Mouse (Mus musculus) midbrain, embryonic 16.5 days (tissue): ENCODE measurements at regions not wholly inside any gene's neighbourhood (a gene's known extent, or its start where the extent isn't known, plus 50 kb on each side); places are given as distances from the start of the nearest gene placed in this dataset.

ENCODE experiments used
- ATAC-seq: fragments of 200-750 bp; cut with Nextera tagmentation; 2 replicates; pipeline ENCODE4 v1.8.0; 2017; ENCODE audit warnings: moderate TSS enrichment
- H3K27ac ChIP-seq: fragments of 300-500 bp; sonication (generic); 2 replicates; pipeline ENCODE4 v1.5.1; 2014; ENCODE audit warnings: mild to moderate bottlenecking, low read length, mixed read lengths
- H3K27me3 ChIP-seq: fragments of 300-500 bp; sonication (generic); 2 replicates; pipeline ENCODE4 v1.6.1; 2014; ENCODE audit warnings: low read depth, low read length, mixed read lengths; ENCODE audit not compliant: control insufficient read depth, insufficient read depth
- H3K36me3 ChIP-seq: fragments of 300-500 bp; sonication (generic); 2 replicates; pipeline ENCODE4 v1.6.1; 2014; ENCODE audit warnings: mild to moderate bottlenecking, low read length, moderate library complexity, mixed read lengths; ENCODE audit not compliant: control insufficient read depth, insufficient read depth
- H3K4me1 ChIP-seq: fragments of 300-500 bp; sonication (generic); 2 replicates; pipeline ENCODE4 v1.6.1; 2014; ENCODE audit warnings: mild to moderate bottlenecking, low read length, mixed read lengths; ENCODE audit not compliant: control insufficient read depth, insufficient read depth
- H3K4me2 ChIP-seq: fragments of 300-500 bp; sonication (generic); 2 replicates; pipeline ENCODE4 v1.6.1; 2014; ENCODE audit warnings: mild to moderate bottlenecking, low read length, mixed read lengths
- H3K4me3 ChIP-seq: fragments of 300-500 bp; sonication (generic); 2 replicates; pipeline ENCODE4 v1.5.1; 2014; ENCODE audit warnings: low read depth, mild to moderate bottlenecking, low read length, moderate library complexity, mixed read lengths
- H3K9ac ChIP-seq: fragments of 300-500 bp; sonication (generic); 2 replicates; pipeline ENCODE4 v1.6.1; 2014; ENCODE audit warnings: low read depth, low read length, mixed read lengths
- H3K9me3 ChIP-seq: fragments of 300-500 bp; sonication (generic); replicated peaks from 2 replicates; pipeline ENCODE4 v1.6.1; 2014; ENCODE audit warnings: mild to moderate bottlenecking, low read length, mixed read lengths; ENCODE audit not compliant: control insufficient read depth, poor library complexity, severe bottlenecking
- WGBS: fragments of 180-500 bp; shearing (Covaris S2); extraction: QIAGEN DNeasy Blood & Tissue Kit; methylation state at CpG from one replicate; pipeline ENCODE4 v1.1.7; 2014; 5-methylcytosine and 5-hydroxymethylcytosine counted together

DNA sequence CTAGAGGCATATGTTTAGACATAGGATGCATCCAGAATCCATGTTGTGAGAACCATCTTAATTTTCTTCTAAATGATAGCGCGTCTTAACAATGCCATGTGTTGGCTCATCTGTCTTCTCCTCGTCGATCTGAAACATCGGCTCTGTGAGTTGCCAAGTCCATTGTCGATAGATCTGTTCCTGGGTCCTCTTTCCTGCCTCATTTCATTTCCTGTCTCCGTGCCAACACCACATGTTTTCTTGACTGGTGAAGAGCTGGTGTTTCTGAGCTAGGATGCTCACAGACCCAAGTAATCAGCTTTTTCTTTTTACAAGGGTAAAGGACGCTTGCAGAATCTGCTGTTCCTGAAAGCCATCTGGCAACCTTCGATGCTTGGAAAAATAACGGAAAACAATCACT lies 79.5 kb upstream of the 2410004P03Rik start:
- H3K4me2 ChIP-seq: no peak overlapping the region
- WGBS: 65% methylated on average over 10 of the region's 10 CpGs
- no peak overlapping the region for H3K9ac ChIP-seq
- H3K36me3 ChIP-seq: no peaks in the 10 kb centered on the region
- H3K27me3 ChIP-seq: no peaks in the 10 kb centered on the region
- no peaks in the 10 kb centered on the region for H3K9me3 ChIP-seq
- H3K4me3 ChIP-seq: no peak overlapping the region
- peaks cover 22% of the 10 kb centered on the region for H3K4me1 ChIP-seq
- no peak overlapping the region for H3K27ac ChIP-seq
- no peak for ATAC-seq

DNA sequence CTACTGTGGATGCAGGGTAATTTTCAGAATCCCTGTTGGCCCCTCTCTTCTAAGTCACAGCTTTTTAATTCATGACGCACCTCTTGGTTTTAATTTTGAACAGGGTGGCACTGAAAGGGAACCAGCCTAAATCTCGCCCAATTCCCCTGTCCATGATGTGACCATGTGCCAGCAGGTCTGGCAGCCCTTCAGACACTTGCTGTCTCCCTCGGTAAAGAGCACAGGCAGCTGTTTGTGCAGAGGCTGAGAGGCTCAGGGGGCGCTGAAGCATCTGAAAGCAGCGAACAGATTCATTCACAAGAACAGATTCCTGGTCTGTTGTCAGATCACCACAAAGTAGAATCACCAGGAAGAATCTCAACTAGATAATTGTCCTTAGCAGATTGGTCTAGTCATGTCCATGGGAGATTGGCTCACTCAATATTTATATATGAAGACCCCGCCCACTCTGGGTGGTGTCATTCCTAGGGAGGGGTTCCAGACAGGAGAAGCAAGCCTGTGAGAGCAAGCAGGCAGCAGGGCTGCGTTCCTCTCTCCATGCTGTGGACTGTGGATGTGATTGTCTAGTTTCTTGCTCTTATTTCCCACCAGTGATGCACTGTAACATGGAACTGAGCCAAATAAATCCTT lies 78.3 kb upstream of the 2410004P03Rik start:
- peaks cover 22% of the 10 kb centered on the region for H3K4me1 ChIP-seq
- WGBS: 37% methylated on average over 7 of the region's 7 CpGs
- no peak overlapping the region; the same call in 1 of the 2 replicates for H3K27ac ChIP-seq
- no peaks in the 10 kb centered on the region for H3K9me3 ChIP-seq
- no peaks in the 10 kb centered on the region for H3K36me3 ChIP-seq
- H3K4me3 ChIP-seq: no peak overlapping the region
- peak; percentile 50; the same call in 1 of the 2 replicates for ATAC-seq
- no peak overlapping the region for H3K4me2 ChIP-seq
- no peaks in the 10 kb centered on the region for H3K27me3 ChIP-seq
- H3K9ac ChIP-seq: no peak overlapping the region

DNA sequence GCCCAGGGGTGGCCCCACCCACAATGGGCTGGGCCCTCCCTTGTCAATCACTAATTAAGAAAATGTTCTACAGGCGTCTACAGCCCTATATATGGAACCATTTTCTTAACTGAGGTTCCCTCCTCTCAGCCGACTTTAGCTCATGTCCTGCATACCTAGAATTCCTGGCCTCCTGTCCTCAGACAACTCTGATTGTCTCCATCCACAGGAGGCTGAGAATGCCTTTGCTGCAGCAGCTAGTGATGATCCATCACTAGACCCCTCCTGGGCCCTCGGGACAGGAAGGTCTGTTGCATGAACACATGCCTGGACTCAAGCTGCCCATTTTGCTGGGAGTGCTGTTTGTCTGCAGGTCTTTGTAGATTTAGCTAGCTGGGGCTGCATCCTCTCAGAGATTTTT lies 75.9 kb upstream of the 2410004P03Rik start:
- no peak for ATAC-seq
- H3K4me2 ChIP-seq: no peak overlapping the region
- peaks cover 14% of the 10 kb centered on the region for H3K4me1 ChIP-seq
- H3K27me3 ChIP-seq: no peaks in the 10 kb centered on the region
- 41% methylated on average over 3 of the region's 3 CpGs for WGBS
- no peaks in the 10 kb centered on the region for H3K9me3 ChIP-seq
- no peaks in the 10 kb centered on the region for H3K36me3 ChIP-seq
- H3K4me3 ChIP-seq: no peak overlapping the region
- H3K27ac ChIP-seq: no peak overlapping the region
- no peak overlapping the region for H3K9ac ChIP-seq

DNA sequence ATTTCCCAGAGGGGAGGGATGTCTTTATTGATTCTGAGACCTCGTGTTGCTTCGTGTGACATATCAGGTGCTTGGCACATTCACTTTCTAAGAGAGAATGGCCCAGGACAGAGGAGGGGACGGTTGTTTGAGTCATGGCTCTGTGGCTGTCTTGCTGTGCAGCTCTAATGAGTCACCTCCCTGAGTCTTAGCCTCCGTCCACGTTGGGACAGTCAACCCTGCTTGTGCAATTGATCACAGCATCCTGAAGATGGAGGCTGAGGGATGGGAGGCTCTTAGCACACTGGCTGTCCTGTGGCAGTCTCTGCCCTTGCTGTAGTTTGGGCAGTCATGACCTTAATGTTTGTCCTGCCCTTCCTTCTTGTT lies 73.7 kb upstream of the 2410004P03Rik start:
- Histone ChIP-seq H3K9ac (no peak overlapping the region), H3K27me3 (no peaks in the 10 kb centered on the region), H3K4me1 (peaks cover 9% of the 10 kb centered on the region), H3K27ac (no peak overlapping the region), H3K4me3 (no peak overlapping the region), H3K4me2 (no peak overlapping the region), H3K9me3 (no peaks in the 10 kb centered on the region), H3K36me3 (no peaks in the 10 kb centered on the region)
- WGBS: 72% methylated on average over 5 of the region's 5 CpGs
- no peak for ATAC-seq

DNA sequence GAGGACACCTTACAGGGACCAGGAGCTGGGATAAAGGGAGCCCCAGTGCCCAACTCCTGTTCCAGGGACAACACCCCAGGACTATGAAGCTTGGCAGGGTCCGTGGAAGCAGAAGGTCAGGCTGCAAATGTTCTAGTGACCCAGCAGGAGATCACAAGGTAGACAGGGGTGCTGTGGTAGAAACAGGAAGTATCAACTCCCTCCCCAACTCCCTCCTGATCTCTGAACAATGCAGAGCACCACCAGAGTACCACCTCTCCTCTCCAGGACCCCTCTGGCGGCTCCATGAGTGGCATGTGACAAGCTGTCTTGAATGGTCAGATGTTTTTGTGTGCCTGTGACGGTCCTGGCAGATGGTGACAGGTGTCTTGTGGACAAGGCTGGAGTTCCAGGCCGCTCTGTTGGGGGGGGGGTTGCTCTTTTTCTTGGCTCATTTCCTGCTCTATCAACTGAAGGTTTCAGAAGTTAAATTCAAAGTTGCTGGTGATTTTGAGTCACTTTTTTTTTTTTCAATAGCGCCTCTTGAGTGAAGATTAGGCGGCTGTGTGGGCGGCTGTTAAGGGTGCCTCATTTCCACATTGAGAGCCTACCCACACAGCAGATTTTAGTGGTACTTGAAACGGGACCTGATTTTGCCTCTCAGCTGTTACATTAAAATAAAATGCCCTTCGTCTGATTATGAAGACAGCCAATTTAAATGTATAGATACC lies 73.1 kb upstream of the 2410004P03Rik start:
- Histone ChIP-seq H3K27ac (no peak overlapping the region), H3K36me3 (no peaks in the 10 kb centered on the region), H3K9me3 (no peaks in the 10 kb centered on the region), H3K4me1 (peaks cover 4% of the 10 kb centered on the region; the same call in 1 of the 2 replicates), H3K4me2 (no peak overlapping the region), H3K4me3 (no peak overlapping the region), H3K9ac (no peak overlapping the region), H3K27me3 (no peaks in the 10 kb centered on the region)
- no peak for ATAC-seq
- 78% methylated on average over 9 of the region's 9 CpGs for WGBS

DNA sequence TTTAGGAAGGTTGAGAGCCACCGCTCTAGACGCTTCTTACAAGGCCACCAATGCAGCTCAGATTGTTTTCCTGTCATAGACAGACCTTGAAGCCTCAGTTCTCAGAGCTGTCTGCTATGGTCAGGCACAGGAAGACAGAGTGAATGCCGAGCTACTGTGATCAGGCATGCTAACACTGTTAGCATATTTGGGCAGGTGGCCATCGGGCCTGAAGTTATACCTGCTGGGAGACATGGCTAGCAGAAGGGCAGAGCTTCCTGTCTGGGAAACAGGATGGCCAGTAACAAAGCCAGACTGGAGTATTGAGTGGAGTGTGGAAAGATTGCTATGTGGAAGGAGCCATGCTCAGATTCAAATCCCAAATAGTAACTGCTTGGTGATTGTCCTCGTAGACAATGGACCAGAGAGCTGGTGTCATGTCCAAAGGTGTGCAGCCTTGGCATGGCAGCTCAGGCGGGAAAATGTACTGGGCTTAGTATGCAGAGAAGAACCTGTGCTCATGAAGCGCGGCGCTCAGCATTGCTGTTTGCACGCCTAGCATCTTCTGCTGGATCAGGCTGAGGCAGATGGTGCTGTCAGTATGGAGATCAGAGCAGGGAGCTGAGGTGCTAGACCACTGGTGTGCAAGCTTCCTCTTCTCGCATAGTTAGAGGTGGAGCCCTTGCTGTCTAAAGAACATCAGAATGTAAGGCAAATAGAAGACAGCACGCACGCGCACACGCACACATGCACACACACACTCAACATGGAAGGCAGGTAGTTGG lies 60.3 kb upstream of the 2410004P03Rik start:
- Histone ChIP-seq H3K27ac (no peak overlapping the region), H3K4me1 (peaks cover 3% of the 10 kb centered on the region; the same call in 1 of the 2 replicates), H3K4me3 (no peak overlapping the region), H3K36me3 (no peaks in the 10 kb centered on the region), H3K27me3 (no peaks in the 10 kb centered on the region), H3K9ac (no peak overlapping the region), H3K4me2 (no peak overlapping the region), H3K9me3 (no peaks in the 10 kb centered on the region)
- no peak for ATAC-seq
- WGBS: 94% methylated on average over 15 of the region's 15 CpGs

DNA sequence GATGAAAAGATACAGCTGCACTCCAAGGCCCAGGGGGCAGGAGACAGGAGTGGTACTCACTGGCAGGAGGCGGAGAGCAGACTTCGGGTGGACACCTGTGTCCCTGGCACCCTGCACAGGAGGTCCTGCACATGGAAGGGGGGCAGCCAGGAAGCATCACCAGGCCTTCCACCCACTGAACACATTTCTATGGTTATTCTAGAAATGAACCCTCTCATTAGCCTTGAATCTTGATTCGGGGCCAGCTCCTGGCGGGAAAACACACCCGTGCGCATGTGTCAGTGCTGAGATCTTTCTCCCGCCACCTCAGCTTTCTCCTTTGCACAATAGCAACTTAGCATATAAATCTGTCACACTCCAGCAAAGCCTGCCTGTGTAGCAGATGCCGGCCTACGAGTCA lies 58.3 kb upstream of the 2410004P03Rik start:
- Histone ChIP-seq H3K36me3 (no peaks in the 10 kb centered on the region), H3K9me3 (no peaks in the 10 kb centered on the region), H3K9ac (no peak overlapping the region), H3K4me2 (no peak overlapping the region), H3K27ac (no peak overlapping the region), H3K27me3 (no peaks in the 10 kb centered on the region), H3K4me3 (no peak overlapping the region), H3K4me1 (peaks cover 3% of the 10 kb centered on the region; the same call in 1 of the 2 replicates)
- 0 out of 2 replicates have a peak, but pooled peaks have one; percentile 27 for ATAC-seq
- WGBS: 44% methylated on average over 9 of the region's 9 CpGs

DNA sequence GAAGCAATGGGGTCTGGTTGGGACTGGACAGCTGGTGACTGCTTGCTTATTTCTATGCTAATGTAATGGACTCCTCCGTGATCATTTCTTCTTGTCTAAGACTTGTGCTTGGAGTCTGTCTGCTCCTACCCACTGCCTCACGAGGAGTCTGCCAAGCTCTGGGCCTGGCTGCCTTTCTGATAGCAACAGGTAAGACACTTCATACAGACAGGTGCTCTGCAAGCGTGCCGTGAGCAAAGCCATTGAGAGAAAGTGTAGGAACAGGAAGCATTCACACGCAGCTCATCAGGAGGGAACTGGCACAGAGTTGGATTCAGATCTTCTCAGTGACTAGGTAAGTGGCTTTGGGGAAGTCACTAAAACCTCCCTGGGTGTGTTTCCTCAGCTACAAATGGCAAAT lies 57.6 kb upstream of the 2410004P03Rik start:
- H3K27ac ChIP-seq: no peak overlapping the region
- no peak for ATAC-seq
- no peak overlapping the region for H3K9ac ChIP-seq
- no peak overlapping the region for H3K4me2 ChIP-seq
- H3K36me3 ChIP-seq: no peaks in the 10 kb centered on the region
- H3K4me3 ChIP-seq: no peak overlapping the region
- H3K27me3 ChIP-seq: no peaks in the 10 kb centered on the region
- no peaks in the 10 kb centered on the region for H3K9me3 ChIP-seq
- H3K4me1 ChIP-seq: peaks cover 5% of the 10 kb centered on the region; the same call in 1 of the 2 replicates
- WGBS: 82% methylated on average over 5 of the region's 5 CpGs

DNA sequence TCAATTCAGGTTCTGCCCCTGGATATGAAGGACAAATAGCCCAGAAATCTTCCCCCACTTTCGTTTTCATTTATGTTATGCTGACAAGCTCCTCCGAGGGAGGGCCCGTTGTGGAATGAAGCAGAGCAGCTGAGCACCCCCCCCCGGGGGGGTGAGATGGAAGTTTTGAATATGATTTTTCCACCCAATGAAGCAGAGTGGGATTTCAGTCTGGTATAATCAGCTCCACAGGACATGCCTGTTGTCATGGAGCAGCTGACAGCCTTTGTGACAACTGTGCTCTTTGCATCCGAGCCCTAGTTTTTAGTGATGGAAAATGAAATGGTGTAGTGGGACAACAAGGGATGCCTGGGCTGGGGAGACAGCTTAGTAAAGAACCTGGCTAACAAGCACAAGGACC lies 52.4 kb upstream of the 2410004P03Rik start:
- H3K4me3 ChIP-seq: no peak overlapping the region
- H3K9me3 ChIP-seq: no peaks in the 10 kb centered on the region
- peak overlapping the region; percentile 47; the same call in 1 of the 2 replicates for H3K27ac ChIP-seq
- peaks cover 13% of the 10 kb centered on the region for H3K4me1 ChIP-seq
- peak; percentile 55 for ATAC-seq
- no peak overlapping the region for H3K9ac ChIP-seq
- H3K36me3 ChIP-seq: no peaks in the 10 kb centered on the region
- H3K4me2 ChIP-seq: no peak overlapping the region
- 33% methylated on average over 5 of the region's 5 CpGs for WGBS
- no peaks in the 10 kb centered on the region for H3K27me3 ChIP-seq
